Mouse (Mus musculus) liver, adult 2 months (tissue): ENCODE measurements around the gene Rgs12.

Source experiments
- CTCF ChIP-seq: fragments of 200-500 bp; IDR thresholded peaks from 2 replicates; pipeline ENCODE4 v1.5.1; 2011; ENCODE audit warnings: low read depth, low read length, control low read depth
- POLR2A ChIP-seq: fragments of 200-500 bp; IDR thresholded peaks from 2 replicates; pipeline ENCODE4 v1.6.1; 2011; ENCODE audit warnings: low read length, control low read depth; ENCODE audit not compliant: insufficient read depth; ENCODE audit errors: extremely low read depth

GRCm38 (mm10) chr5:34980099-34980498 lies 30.9 kb downstream of the Rgs12 start:
- TF ChIP-seq POLR2A = no peak
- TF ChIP-seq CTCF = no peak
